Mouse (Mus musculus) stomach, embryonic 14.5 days (tissue): ENCODE data around the gene Hhipl2. TPM values are rescaled to one million over a fixed set of nuclear protein-coding genes. Genes with fewer than 3 reads are reported as not detected.
"Not testable (repeated sequence)": the region's sequence is repeated elsewhere in the genome, so short reads cannot be mapped to it uniquely, and the experiment has no call there.

ENCODE experiments used
- ATAC-seq: fragments of 200-750 bp; cut with Nextera tagmentation; 2 replicates; pipeline ENCODE4 v1.8.0; 2017; ENCODE audit warnings: low read depth, moderate TSS enrichment; ENCODE audit not compliant: insufficient number of reproducible peaks, insufficient read depth, low FRiP score
- H3K27ac ChIP-seq: fragments of 300-500 bp; sonication (generic); 2 replicates; pipeline ENCODE4 v1.5.1; 2014; ENCODE audit warnings: mild to moderate bottlenecking, low read length, moderate library complexity, mixed read lengths
- H3K27me3 ChIP-seq: fragments of 300-500 bp; sonication (generic); 2 replicates; pipeline ENCODE4 v1.6.1; 2014; ENCODE audit warnings: low read length, control low read depth, mixed read lengths; ENCODE audit not compliant: control insufficient read depth, insufficient read depth
- H3K36me3 ChIP-seq: fragments of 300-500 bp; sonication (generic); 2 replicates; pipeline ENCODE4 v1.6.1; 2014; ENCODE audit warnings: mild to moderate bottlenecking, control low read depth, low read length, moderate library complexity, mixed read lengths; ENCODE audit not compliant: control insufficient read depth, insufficient read depth
- H3K4me1 ChIP-seq: fragments of 300-500 bp; sonication (generic); 2 replicates; pipeline ENCODE4 v1.6.1; 2014; ENCODE audit warnings: low read length, control low read depth, mixed read lengths; ENCODE audit not compliant: control insufficient read depth, insufficient read depth
- H3K4me2 ChIP-seq: fragments of 300-500 bp; sonication (generic); replicated peaks from 2 replicates; pipeline ENCODE4 v1.6.1; 2014; ENCODE audit warnings: low read depth, low read length, control low read depth
- H3K4me3 ChIP-seq: fragments of 300-500 bp; sonication (generic); 2 replicates; pipeline ENCODE4 v1.5.1; 2014; ENCODE audit warnings: low read depth, low read length, control low read depth
- H3K9ac ChIP-seq: fragments of 300-500 bp; sonication (generic); replicated peaks from 2 replicates; pipeline ENCODE4 v1.6.1; 2014; ENCODE audit warnings: low read depth, mild to moderate bottlenecking, control low read depth, low read length, moderate library complexity, mixed read lengths
- H3K9me3 ChIP-seq: fragments of 300-500 bp; sonication (generic); 2 replicates; pipeline ENCODE4 v1.6.1; 2016; ENCODE audit warnings: low read depth, low read length, control low read depth; ENCODE audit not compliant: control insufficient read depth
- WGBS: fragments of 180-500 bp; shearing (Covaris S2); extraction: QIAGEN DNeasy Blood & Tissue Kit; methylation state at CpG from one replicate; pipeline ENCODE4 v1.1.7; 2014; 5-methylcytosine and 5-hydroxymethylcytosine counted together
- polyA plus RNA-seq: library from polyadenylated mRNA; unstranded; fragments of >200 nt; fragmentation: Nextera tagmentation; extraction: Ambion mirVana; gene quantifications from 2 replicates; pipeline ENCODE4 v1.2.1, GENCODE M21; 2014

Gene Hhipl2
- polyA plus RNA-seq, 1 experiment from 2014 or later: 0.10 TPM

- Histone ChIP-seq H3K4me2 (no peak overlapping the region), H3K4me3 (no peak overlapping the region), H3K9me3 (no peaks in the 10 kb centered on the region), H3K27me3 (peaks cover 4% of the 10 kb centered on the region; the same call in 1 of the 2 replicates), H3K4me1 (no peaks in the 10 kb centered on the region), H3K36me3 (no peaks in the 10 kb centered on the region), H3K27ac (no peak overlapping the region), H3K9ac (no peak overlapping the region)
- WGBS: 92% methylated on average over 2 of the region's 2 CpGs
- no peak for ATAC-seq
Observed at GRCm38 (mm10) chr1:183382621-183383020, 35.4 kb upstream of the Hhipl2 start.

GRCm38 (mm10) chr1:183387421-183387820 lies 30.6 kb upstream of the Hhipl2 start:
- WGBS: 97% methylated on average over 3 of the region's 3 CpGs
- H3K9me3 ChIP-seq, H3K27ac ChIP-seq, H3K4me2 ChIP-seq, H3K4me3 ChIP-seq, H3K4me1 ChIP-seq, H3K36me3 ChIP-seq, H3K9ac ChIP-seq, H3K27me3 ChIP-seq, ATAC-seq: not testable (repeated sequence)

- no peaks in the 10 kb centered on the region for H3K9me3 ChIP-seq
- WGBS: 7% methylated on average over 44 of the region's 44 CpGs
- H3K27me3 ChIP-seq: peaks cover 4% of the 10 kb centered on the region; the same call in 1 of the 2 replicates
Observed at GRCm38 (mm10) chr1:183388426-183389406, 29.3 kb upstream of the Hhipl2 start, which contains the start of gene Taf1a. Gene Taf1a (plus strand): TSS chr1:183388981.

GRCm38 (mm10) chr1:183403396-183403795 lies 14.6 kb upstream of the Hhipl2 start:
- Histone ChIP-seq H3K27ac (no peak overlapping the region), H3K4me2 (no peak overlapping the region), H3K9me3 (no peaks in the 10 kb centered on the region), H3K36me3 (peaks cover 56% of the 10 kb centered on the region), H3K4me1 (no peaks in the 10 kb centered on the region), H3K9ac (no peak overlapping the region), H3K4me3 (no peak overlapping the region), H3K27me3 (no peaks in the 10 kb centered on the region)
- WGBS: 89% methylated on average over 3 of the region's 3 CpGs
- ATAC-seq: no peak

More at GRCm38 (mm10) chr1:183388426-183389406, 29.3 kb upstream of the Hhipl2 start, which contains the start of gene Taf1a:
- peaks cover 3% of the 10 kb centered on the region; the same call in 1 of the 2 replicates for H3K4me1 ChIP-seq
- peak within 1 kb of the TSS; percentile 43; the same call in 1 of the 2 replicates for H3K9ac ChIP-seq
- H3K36me3 ChIP-seq: no peaks in the 10 kb centered on the region; the same call in 1 of the 2 replicates
- H3K4me2 ChIP-seq: peak within 1 kb of the TSS; percentile 67
- peak; percentile 99 for ATAC-seq
- H3K4me3 ChIP-seq: peak within 1 kb of the TSS; percentile 66
- no peak within 1 kb of the TSS for H3K27ac ChIP-seq

GRCm38 (mm10) chr1:183414081-183414727 lies 3.8 kb upstream of the Hhipl2 start:
- Histone ChIP-seq H3K9me3 (no peaks in the 10 kb centered on the region), H3K27me3 (no peaks in the 10 kb centered on the region), H3K36me3 (peaks cover 24% of the 10 kb centered on the region), H3K9ac (no peak overlapping the region), H3K4me3 (no peak overlapping the region), H3K27ac (no peak overlapping the region), H3K4me2 (no peak overlapping the region), H3K4me1 (no peaks in the 10 kb centered on the region)
- 83% methylated on average over 15 of the region's 15 CpGs for WGBS
- no peak for ATAC-seq

GRCm38 (mm10) chr1:183419741-183420140 lies 1.7 kb downstream of the Hhipl2 start:
- Histone ChIP-seq H3K27me3 (no peaks in the 10 kb centered on the region), H3K4me1 (no peaks in the 10 kb centered on the region), H3K9me3 (no peaks in the 10 kb centered on the region), H3K4me3 (no peak overlapping the region), H3K9ac (no peak overlapping the region), H3K27ac (no peak overlapping the region), H3K4me2 (no peak overlapping the region), H3K36me3 (no peaks in the 10 kb centered on the region)
- WGBS: 81% methylated on average over 7 of the region's 7 CpGs
- no peak for ATAC-seq

- Histone ChIP-seq H3K9me3 (no peaks in the 10 kb centered on the region), H3K36me3 (no peaks in the 10 kb centered on the region), H3K27me3 (no peaks in the 10 kb centered on the region), H3K4me3 (no peak overlapping the region), H3K4me1 (no peaks in the 10 kb centered on the region), H3K4me2 (no peak overlapping the region), H3K27ac (no peak overlapping the region), H3K9ac (no peak overlapping the region)
- 80% methylated on average over 10 of the region's 10 CpGs for WGBS
- ATAC-seq: no peak
Observed at GRCm38 (mm10) chr1:183420296-183420695, 2.3 kb downstream of the Hhipl2 start.

- Histone ChIP-seq H3K36me3 (no peaks in the 10 kb centered on the region), H3K9ac (no peak overlapping the region), H3K27me3 (no peaks in the 10 kb centered on the region), H3K4me3 (no peak overlapping the region), H3K4me1 (no peaks in the 10 kb centered on the region), H3K9me3 (no peaks in the 10 kb centered on the region), H3K4me2 (no peak overlapping the region), H3K27ac (no peak overlapping the region)
- no peak for ATAC-seq
- 91% methylated on average over 7 of the region's 7 CpGs for WGBS
Observed at GRCm38 (mm10) chr1:183424100-183424499, 6.1 kb downstream of the Hhipl2 start.
